8 mouse cellular contexts compared by ENCODE assay signal in the genomic region with DNA sequence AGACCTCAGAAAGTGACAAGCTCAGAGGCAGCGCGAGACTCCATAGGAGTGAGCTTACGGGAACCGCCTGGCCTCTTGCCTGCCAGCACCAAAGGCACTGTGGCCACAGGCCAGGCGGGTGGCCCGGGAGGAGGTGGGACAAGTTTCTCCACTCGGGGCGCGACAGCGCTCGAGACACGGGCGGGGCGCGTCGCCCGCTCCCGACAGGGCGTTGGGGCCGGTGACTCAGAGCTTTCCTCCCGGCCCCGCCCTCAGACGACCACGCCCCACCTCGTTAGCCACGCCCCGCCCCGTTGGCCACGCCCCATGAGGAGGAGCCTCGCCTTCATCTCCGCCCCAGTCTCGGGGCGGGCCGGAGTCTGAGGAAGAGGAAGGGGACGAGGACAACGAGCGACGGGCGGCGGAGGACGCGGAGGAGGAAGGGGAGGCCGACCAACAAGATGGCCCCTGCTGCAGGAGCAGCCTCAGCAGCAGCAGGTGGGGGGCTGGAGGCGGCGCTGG. TPM values are rescaled to one million over a fixed set of nuclear protein-coding genes. Genes with fewer than 3 reads are reported as not detected.
A peak's percentile ranks its signal among the peaks of the same experiment; 100 is the strongest.
DNase-seq lines count a peak whose midpoint lies in the region; ATAC-seq lines count a peak whose summit lies in the region.

Gene Rc3h1 (plus strand): TSS at position 362 of the 501 bp plus-strand sequence.

- DNase-seq in adipocyte (ENCODE audit: low spot score): peak; percentile 94
- DNase-seq in embryo, embryonic 10 days (ENCODE audit: low spot score): peak; percentile 93
- DNase-seq in gastrocnemius, postnatal 10 days: peak; percentile 99
- DNase-seq in induced T-regulatory cell, adult 2 months (ENCODE audit: low read depth): peak; percentile 98
- peak; percentile 86 to 97 for DNase-seq in left cerebral cortex, adult 9 months (ENCODE audit: low spot score in 2 of 2)
- DNase-seq in right cerebral cortex, postnatal 14 days: peak; percentile 97
- peak; percentile 99 for DNase-seq in urinary bladder, postnatal 36 days (ENCODE audit: low spot score in 2 of 2)

- ATAC-seq in megakaryocyte progenitor cell, adult 5-6 weeks (replicated peaks; ENCODE audit: poor library complexity): peak; percentile 90

RNA-seq across cellular contexts. Expression of gene Rc3h1, which starts in this region (rescaled TPM):
- total RNA-seq in gastrocnemius, postnatal 10 days (2021): 10 to 100 TPM; 32.1 to 36.9 TPM
- total RNA-seq in megakaryocyte progenitor cell, adult 5-6 weeks (2015): 30.1 and 31.4 TPM in 2 replicates
- total RNA-seq in megakaryocyte progenitor cell, adult 5-6 weeks (2017): 15.7 and 17.2 TPM in 2 replicates

Comparison
In these comparisons a context has a peak if more than half of its experiments do, and no peak if none do; other contexts are left out.
1. Peak in every context shown above with its lines: DNase-seq and ATAC-seq.